Mouse (Mus musculus): ENCODE measurements around the gene Pced1b. TPM values are rescaled to one million over a fixed set of nuclear protein-coding genes. Genes with fewer than 3 reads are reported as not detected.

Gene Pced1b
- total RNA-seq, 1 experiment from 2014 or later: 23.0 TPM

GRCm38 (mm10) chr15:97257206-97257775, 10.4 kb downstream of the Pced1b start:
- DNase-seq: no peak

GRCm38 (mm10) chr15:97258483-97259230, 11.8 kb downstream of the Pced1b start:
- no peak for DNase-seq

- no peak for DNase-seq
Measured at GRCm38 (mm10) chr15:97259300-97259699, 12.4 kb downstream of the Pced1b start.

- no peak for DNase-seq
Measured at GRCm38 (mm10) chr15:97259968-97260597, 13.2 kb downstream of the Pced1b start.

GRCm38 (mm10) chr15:97262251-97262650, 15.3 kb downstream of the Pced1b start:
- DNase-seq: no peak

GRCm38 (mm10) chr15:97266236-97266845, 19.4 kb downstream of the Pced1b start:
- DNase-seq: no peak

- no peak for DNase-seq
Measured at GRCm38 (mm10) chr15:97267094-97267695, 20.3 kb downstream of the Pced1b start.

- DNase-seq: no peak
Measured at GRCm38 (mm10) chr15:97271985-97272697, 25.2 kb downstream of the Pced1b start.

- DNase-seq: no peak
Measured at GRCm38 (mm10) chr15:97272831-97273230, 25.9 kb downstream of the Pced1b start.

- DNase-seq: peak; percentile 20
Measured at GRCm38 (mm10) chr15:97275626-97276395, 28.9 kb downstream of the Pced1b start.

GRCm38 (mm10) chr15:97276660-97277153, 29.8 kb downstream of the Pced1b start:
- peak; percentile 46 for DNase-seq

GRCm38 (mm10) chr15:97277328-97277727, 30.4 kb downstream of the Pced1b start:
- DNase-seq: no peak

- no peak for DNase-seq
Measured at GRCm38 (mm10) chr15:97278340-97278948, 31.5 kb downstream of the Pced1b start.

GRCm38 (mm10) chr15:97280131-97280530, 33.2 kb downstream of the Pced1b start:
- DNase-seq: no peak

- DNase-seq: no peak
Measured at GRCm38 (mm10) chr15:97280776-97281175, 33.9 kb downstream of the Pced1b start.

- no peak for DNase-seq
Measured at GRCm38 (mm10) chr15:97281712-97282571, 35.0 kb downstream of the Pced1b start.

- DNase-seq: no peak
Measured at GRCm38 (mm10) chr15:97282572-97282881, 35.6 kb downstream of the Pced1b start.

GRCm38 (mm10) chr15:97284201-97284600, 37.3 kb downstream of the Pced1b start:
- DNase-seq: no peak

- DNase-seq: no peak
Measured at GRCm38 (mm10) chr15:97285665-97286212, 38.8 kb downstream of the Pced1b start.
